Mouse (Mus musculus): ENCODE measurements around the gene Nop56. TPM values are rescaled to one million over a fixed set of nuclear protein-coding genes. Genes with fewer than 3 reads are reported as not detected.
A peak's percentile ranks its signal among the peaks of the same experiment; 100 is the strongest.

Gene Nop56
- total and polyA plus RNA-seq, 3 experiments, result 556 to 1,867 (median 594) TPM

DNA sequence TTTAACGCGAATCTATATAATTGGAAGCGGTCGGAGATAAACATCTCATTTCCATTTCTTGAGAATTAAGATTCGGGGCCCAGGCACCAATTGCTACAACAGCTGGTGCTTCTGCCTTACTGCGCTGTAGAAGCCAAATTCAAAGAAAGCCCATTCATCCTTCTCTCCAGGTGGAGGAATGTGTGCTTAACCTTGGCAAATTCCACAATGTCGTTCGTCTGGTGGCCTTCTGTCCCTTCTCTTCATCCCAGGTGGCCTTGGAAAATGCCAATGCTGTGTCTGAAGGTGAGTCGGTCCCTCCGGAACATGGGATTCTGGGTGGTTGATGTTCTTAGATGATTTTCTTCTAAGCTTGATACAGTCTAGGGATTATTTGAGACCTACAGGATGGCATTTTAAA lies 632 bp downstream of the Nop56 start:
- Histone ChIP-seq H3K27me3 (ENCODE audit: control insufficient read depth in 1 of 2, insufficient read depth in 2 of 2, low read length in 2 of 2) (no peaks in the 10 kb centered on the region), H3K4me1 (ENCODE audit: control insufficient read depth in 1 of 2, insufficient read depth in 2 of 2, low read length in 2 of 2) (peaks cover 3 to 10% of the 10 kb centered on the region in 2 experiments; a peak in 2 of 4 replicates), H3K9ac (ENCODE audit: control insufficient read depth, low read depth, low read length, poor library complexity, severe bottlenecking) (peak overlapping the region; percentile 98), H3K9me3 (replicated peaks; ENCODE audit: insufficient read depth, low read length) (no peaks in the 10 kb centered on the region), H3K27ac (ENCODE audit: control insufficient read depth, low read depth, low read length) (peak overlapping the region; percentile 79), H3K36me3 (ENCODE audit: control insufficient read depth in 1 of 2, insufficient read depth in 2 of 2, low read length in 2 of 2) (peaks cover 14 to 23% of the 10 kb centered on the region in 2 experiments), H3K79me2 (ENCODE audit: control insufficient read depth, insufficient read depth, low read length, poor library complexity) (peaks cover 43% of the 10 kb centered on the region), H3K4me3 (ENCODE audit: control insufficient read depth in 1 of 2, insufficient read depth in 1 of 2, low read depth in 2 of 2, low read length in 2 of 2) (peak overlapping the region; percentile 86 to 94)
- 0 out of 2 replicates have a peak, but pooled peaks have one; percentile 58 for TF ChIP-seq POLR2AphosphoS5 (IDR thresholded peaks at IDR 0.05; ENCODE audit: borderline replicate concordance, low read depth, low read length)
- no peak for TF ChIP-seq SMC3 (IDR thresholded peaks at IDR 0.05; ENCODE audit: low read depth, low read length)
- peak; percentile 49 for DNase-seq (ENCODE audit: low read depth, low spot score)

DNA sequence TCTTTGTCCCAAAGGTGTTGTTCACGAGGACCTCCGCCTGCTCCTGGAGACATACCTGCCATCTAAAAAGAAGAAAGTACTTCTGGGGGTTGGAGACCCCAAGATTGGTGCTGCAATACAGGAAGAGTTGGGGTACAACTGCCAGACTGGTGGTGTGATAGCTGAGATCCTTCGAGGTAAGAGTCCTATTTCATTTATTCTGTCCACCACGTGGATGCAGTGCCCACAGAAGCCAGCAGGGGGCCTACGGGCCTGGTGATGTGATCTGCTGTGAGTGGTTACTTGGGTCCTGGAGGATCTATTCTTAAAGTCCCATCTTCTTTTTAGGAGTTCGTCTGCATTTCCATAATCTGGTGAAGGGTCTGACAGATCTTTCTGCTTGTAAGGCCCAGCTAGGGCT lies 1.4 kb downstream of the Nop56 start:
- peak overlapping the region; percentile 86 to 94 for H3K4me3 ChIP-seq (ENCODE audit: control insufficient read depth in 1 of 2, insufficient read depth in 1 of 2, low read depth in 2 of 2, low read length in 2 of 2)
- DNase-seq (ENCODE audit: low read depth, low spot score), result peak; percentile 89
- peak; percentile 42; the same call in 1 of the 2 replicates for TF ChIP-seq SMC3 (IDR thresholded peaks at IDR 0.05; ENCODE audit: low read depth, low read length)
- peak in 1 of 2 experiments; percentile 48; a peak in 1 of 4 replicates for TF ChIP-seq POLR2A (IDR thresholded peaks at IDR 0.05; ENCODE audit: control insufficient read depth in 1 of 2, insufficient read depth in 1 of 2, low read depth in 1 of 2, low read length in 2 of 2, poor library complexity in 1 of 2)
- peak; percentile 99 for TF ChIP-seq MXI1 (IDR thresholded peaks at IDR 0.05; ENCODE audit: low read depth, low read length)
- TF ChIP-seq SIN3A (IDR thresholded peaks at IDR 0.05; ENCODE audit: low read length), result peak; percentile 88
- peak; percentile 17; the same call in 1 of the 2 replicates for TF ChIP-seq CHD1 (IDR thresholded peaks at IDR 0.05; ENCODE audit: low read depth, low read length)
- TF ChIP-seq E2F4 (IDR thresholded peaks at IDR 0.05; ENCODE audit: borderline replicate concordance, low read depth, low read length), result no peak
- TF ChIP-seq USF1 (IDR thresholded peaks at IDR 0.05; ENCODE audit: low read depth, low read length), result peak; percentile 49; the same call in 1 of the 2 replicates
- TF ChIP-seq MAX (IDR thresholded peaks at IDR 0.05; ENCODE audit: low read length), result peak; percentile 97
- no peak for TF ChIP-seq GATA1 (IDR thresholded peaks at IDR 0.05; ENCODE audit: low read depth, low read length)
- TF ChIP-seq MYC (IDR thresholded peaks at IDR 0.05; ENCODE audit: low read depth, low read length), result peak; percentile 96
- TF ChIP-seq HCFC1 (IDR thresholded peaks at IDR 0.05; ENCODE audit: low read depth, low read length), result peak; percentile 50; the same call in 1 of the 2 replicates
- no peak for TF ChIP-seq ETS1 (IDR thresholded peaks at IDR 0.05; ENCODE audit: low read depth, low read length)
- TF ChIP-seq CTCF (IDR thresholded peaks at IDR 0.05 in 2 of 3, conservative IDR thresholded peaks at IDR 0.05 in 1 of 3; ENCODE audit: control insufficient read depth in 1 of 3, insufficient read depth in 1 of 3, low read depth in 2 of 3, low read length in 3 of 3, poor library complexity in 1 of 3, severe bottlenecking in 1 of 3), result peak; percentile 70 to 88 (median 70)
- peaks cover 14 to 23% of the 10 kb centered on the region in 2 experiments for H3K36me3 ChIP-seq (ENCODE audit: control insufficient read depth in 1 of 2, insufficient read depth in 2 of 2, low read length in 2 of 2)
- H3K27me3 ChIP-seq (ENCODE audit: control insufficient read depth in 1 of 2, insufficient read depth in 2 of 2, low read length in 2 of 2), result no peaks in the 10 kb centered on the region
- peaks cover 3 to 10% of the 10 kb centered on the region in 2 experiments; a peak in 2 of 4 replicates for H3K4me1 ChIP-seq (ENCODE audit: control insufficient read depth in 1 of 2, insufficient read depth in 2 of 2, low read length in 2 of 2)
- H3K27ac ChIP-seq (ENCODE audit: control insufficient read depth, low read depth, low read length), result peak overlapping the region; percentile 79
- H3K79me2 ChIP-seq (ENCODE audit: control insufficient read depth, insufficient read depth, low read length, poor library complexity), result peaks cover 43% of the 10 kb centered on the region
- H3K9me3 ChIP-seq (replicated peaks; ENCODE audit: insufficient read depth, low read length), result no peaks in the 10 kb centered on the region
- H3K9ac ChIP-seq (ENCODE audit: control insufficient read depth, low read depth, low read length, poor library complexity, severe bottlenecking), result peak overlapping the region; percentile 98

DNA sequence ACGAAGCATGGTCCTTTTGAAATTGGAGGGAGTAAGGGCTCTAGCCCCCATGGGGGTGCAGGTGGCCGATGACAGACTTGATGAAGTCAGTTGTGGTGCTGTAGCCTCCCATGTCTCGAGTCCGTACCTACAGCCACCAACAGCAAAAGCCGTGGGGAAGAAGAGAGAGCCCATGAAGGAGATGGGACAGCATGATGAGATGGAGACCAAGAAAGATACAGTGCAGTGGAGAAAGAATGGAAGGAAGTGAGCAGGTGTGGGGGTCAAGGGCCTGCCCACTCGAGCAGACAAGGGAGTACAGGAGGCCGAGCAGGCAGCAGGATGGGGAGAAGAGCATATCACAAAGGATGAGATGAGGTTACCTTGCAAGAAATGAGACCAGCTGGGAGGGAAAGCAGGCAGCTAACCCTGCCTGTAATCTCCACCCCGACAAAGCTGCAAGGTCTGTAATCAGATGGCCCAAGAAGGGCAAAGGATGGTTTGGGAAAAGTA lies 5.4 kb downstream of the Nop56 start:
- Histone ChIP-seq H3K4me1 (ENCODE audit: control insufficient read depth in 1 of 2, insufficient read depth in 2 of 2, low read length in 2 of 2) (peaks cover 0 to 11% of the 10 kb centered on the region in 2 experiments; a peak in 1 of 4 replicates), H3K9ac (ENCODE audit: control insufficient read depth, low read depth, low read length, poor library complexity, severe bottlenecking) (no peak overlapping the region), H3K27me3 (ENCODE audit: control insufficient read depth in 1 of 2, insufficient read depth in 2 of 2, low read length in 2 of 2) (no peaks in the 10 kb centered on the region), H3K9me3 (replicated peaks; ENCODE audit: insufficient read depth, low read length) (no peaks in the 10 kb centered on the region), H3K79me2 (ENCODE audit: control insufficient read depth, insufficient read depth, low read length, poor library complexity) (peaks cover 45% of the 10 kb centered on the region), H3K4me3 (ENCODE audit: control insufficient read depth in 1 of 2, insufficient read depth in 1 of 2, low read depth in 2 of 2, low read length in 2 of 2) (no peak overlapping the region), H3K36me3 (ENCODE audit: control insufficient read depth in 1 of 2, insufficient read depth in 2 of 2, low read length in 2 of 2) (peaks cover 17 to 23% of the 10 kb centered on the region in 2 experiments), H3K27ac (ENCODE audit: control insufficient read depth, low read depth, low read length) (no peak overlapping the region)
- peak; percentile 78 for DNase-seq (ENCODE audit: low read depth, low spot score)
- TF ChIP-seq MAFK (IDR thresholded peaks at IDR 0.05; ENCODE audit: borderline replicate concordance, low read depth, low read length), result peak; percentile 33; the same call in 1 of the 2 replicates
- TF ChIP-seq CHD2 (IDR thresholded peaks at IDR 0.05; ENCODE audit: low read length), result peak; percentile 63
- 0 out of 2 replicates have a peak, but pooled peaks have one; percentile 48 for TF ChIP-seq ZKSCAN1 (IDR thresholded peaks at IDR 0.05; ENCODE audit: low read depth, low read length)
- TF ChIP-seq RCOR1 (IDR thresholded peaks at IDR 0.05; ENCODE audit: low read depth, low read length), result 0 out of 2 replicates have a peak, but pooled peaks have one; percentile 29
- TF ChIP-seq POLR2AphosphoS2 (IDR thresholded peaks at IDR 0.05; ENCODE audit: low read length), result peak; percentile 100
- TF ChIP-seq MYC (IDR thresholded peaks at IDR 0.05; ENCODE audit: low read depth, low read length), result no peak; the same call in 1 of the 2 replicates
- peak; percentile 1; the same call in 1 of the 2 replicates for TF ChIP-seq SMC3 (IDR thresholded peaks at IDR 0.05; ENCODE audit: low read depth, low read length)
- TF ChIP-seq MAX (IDR thresholded peaks at IDR 0.05; ENCODE audit: low read length), result peak; percentile 55
- peak; percentile 79; the same call in 1 of the 2 replicates for TF ChIP-seq MAZ (IDR thresholded peaks at IDR 0.05; ENCODE audit: low read depth, low read length)
- peak; percentile 59 for TF ChIP-seq MYB (IDR thresholded peaks at IDR 0.05; ENCODE audit: low read depth, low read length)
- TF ChIP-seq ZMIZ1 (IDR thresholded peaks at IDR 0.05; ENCODE audit: low read depth, low read length), result peak; percentile 93
- TF ChIP-seq E2F4 (IDR thresholded peaks at IDR 0.05; ENCODE audit: borderline replicate concordance, low read depth, low read length), result no peak
- TF ChIP-seq ELF1 (IDR thresholded peaks at IDR 0.05; ENCODE audit: low read depth, low read length), result peak; percentile 19; the same call in 1 of the 2 replicates
- TF ChIP-seq ETS1 (IDR thresholded peaks at IDR 0.05; ENCODE audit: low read depth, low read length), result peak; percentile 21; the same call in 1 of the 2 replicates
- peak; percentile 58 for TF ChIP-seq NELFE (IDR thresholded peaks at IDR 0.05; ENCODE audit: low read depth, low read length)
